Mouse (Mus musculus) CH12.LX (cell line): ENCODE data around the gene Phykpl. TPM values are rescaled to one million over a fixed set of nuclear protein-coding genes. Genes with fewer than 3 reads are reported as not detected.
"Not testable (repeated sequence)": the region's sequence is repeated elsewhere in the genome, so short reads cannot be mapped to it uniquely, and the experiment has no call there.

Experiments used
- DNase-seq: peaks from one replicate; pipeline ENCODE4 v3.0.0-alpha.2; 2013; ENCODE audit errors: extremely low read depth
- H3K27ac ChIP-seq: 2 replicates; pipeline ENCODE4 v1.5.1; 2012; ENCODE audit warnings: low read depth, mild to moderate bottlenecking, control low read depth, moderate library complexity; ENCODE audit not compliant: insufficient read depth
- H3K27me3 ChIP-seq: replicated peaks from 2 replicates; pipeline ENCODE3; 2012; ENCODE audit warnings: inconsistent platforms
- H3K36me3 ChIP-seq, 2 experiments: replicated peaks in 1 of 2; 2 replicates each; pipeline versions ENCODE3 to v1.6.1; 2012; ENCODE audit warnings: inconsistent platforms in 1 of 2, low read length in 1 of 2, mild to moderate bottlenecking in 1 of 2, mixed read lengths in 1 of 2, moderate library complexity in 1 of 2; ENCODE audit not compliant: control insufficient read depth in 1 of 2, insufficient read depth in 1 of 2
- H3K4me1 ChIP-seq, 2 experiments: 2 replicates each; pipeline ENCODE4 v1.6.1; 2012; ENCODE audit warnings: inconsistent platforms in 1 of 2, moderate library complexity in 1 of 2; ENCODE audit not compliant: insufficient read depth in 2 of 2, control insufficient read depth in 1 of 2
- H3K4me2 ChIP-seq: 2 replicates; pipeline ENCODE4 v1.6.1; 2012; ENCODE audit warnings: low read depth, mild to moderate bottlenecking, control low read depth; ENCODE audit not compliant: poor library complexity, insufficient read depth, severe bottlenecking
- H3K4me3 ChIP-seq, 3 experiments: fragments of 150-350 bp in 1 of 3; sonication (generic) in 1 of 3; replicated peaks in 1 of 3; 2 replicates each; pipeline versions ENCODE3 to v1.5.1; 2011 to 2012; ENCODE audit warnings: low read depth in 2 of 3, low read length in 2 of 3, mild to moderate bottlenecking in 2 of 3, moderate library complexity in 2 of 3, control low read depth in 1 of 3, improper control_type of control experiment in 1 of 3, inconsistent platforms in 1 of 3, mixed read lengths in 1 of 3; ENCODE audit not compliant: poor library complexity in 1 of 3
- H3K79me2 ChIP-seq: replicated peaks from 2 replicates; pipeline ENCODE4 v1.6.1; 2012; ENCODE audit warnings: mild to moderate bottlenecking, moderate library complexity; ENCODE audit not compliant: control insufficient read depth, poor library complexity, insufficient read depth, severe bottlenecking; ENCODE audit errors: extremely low read depth
- H3K9ac ChIP-seq: 2 replicates; pipeline ENCODE4 v1.6.1; 2012; ENCODE audit warnings: low read depth, mild to moderate bottlenecking, control low read depth, moderate library complexity; ENCODE audit not compliant: insufficient read depth
- H3K9me3 ChIP-seq: replicated peaks from 2 replicates; pipeline ENCODE3; 2012; ENCODE audit warnings: low read length, inconsistent platforms, mixed read lengths
- CHD1 ChIP-seq: IDR thresholded peaks from 2 replicates; pipeline ENCODE4 v1.6.1; 2012; ENCODE audit warnings: low read depth, low read length, improper control_type of control experiment, inconsistent platforms
- GABPA ChIP-seq: IDR thresholded peaks from 2 replicates; pipeline ENCODE4 v1.6.1; 2012; ENCODE audit warnings: low read depth, low read length, improper control_type of control experiment, inconsistent platforms; ENCODE audit not compliant: insufficient replicate concordance
- MEF2A ChIP-seq: IDR thresholded peaks from 2 replicates; pipeline ENCODE4 v1.6.1; 2014; ENCODE audit warnings: low read depth, mild to moderate bottlenecking, inconsistent platforms, low read length, improper control_type of control experiment, borderline replicate concordance
- PAX5 ChIP-seq: IDR thresholded peaks from 2 replicates; pipeline ENCODE4 v1.6.1; 2012; ENCODE audit warnings: low read length, inconsistent platforms, mixed read lengths
- RCOR1 ChIP-seq: conservative IDR thresholded peaks from 2 replicates; pipeline ENCODE4 v1.6.1; 2012; ENCODE audit warnings: low read depth, mild to moderate bottlenecking, inconsistent platforms, low read length, improper control_type of control experiment
- SMC3 ChIP-seq: IDR thresholded peaks from 2 replicates; pipeline ENCODE4 v1.6.1; 2011; ENCODE audit warnings: low read depth, low read length, improper control_type of control experiment
- TBP ChIP-seq: conservative IDR thresholded peaks from 2 replicates; pipeline ENCODE4 v1.6.1; 2011; ENCODE audit warnings: low read depth, low read length, improper control_type of control experiment
- UBTF ChIP-seq: IDR thresholded peaks from 2 replicates; pipeline ENCODE4 v1.6.1; 2012; ENCODE audit warnings: low read depth, mild to moderate bottlenecking, inconsistent platforms, low read length, improper control_type of control experiment, moderate library complexity
- dilution Hi-C: fragments of 300-500 bp; cut with MboI; formaldehyde crosslinking; loops from 2 replicates; pipeline ENCODE4 v1.14.3; 2020; ENCODE audit warnings: low sequenced_read_pairs; ENCODE audit not compliant: extremely low pct_unique_long_range_greater_than_20kb, extremely low pct_ligation_motif_present
- in situ Hi-C: fragments of 300-500 bp; cut with MboI; formaldehyde crosslinking; loops from 3 replicates; pipeline ENCODE4 v1.14.3; 2019; ENCODE audit warnings: low sequenced_read_pairs, low pct_ligation_motif_present, low pct_unique_long_range_greater_than_20kb, mixed read lengths
- polyA plus RNA-seq: library from polyadenylated mRNA; unstranded; fragments of >175 nt; gene quantifications from 2 replicates; pipeline ENCODE4 v1.2.1, GENCODE M21; 2012; ENCODE audit warnings: low read depth; ENCODE audit not compliant: insufficient read length
- total RNA-seq, 2 experiments: library from RNA; depleted of rRNA; stranded (reverse); fragments of 300-350 nt in 1 of 2; fragments of >200 nt in 1 of 2; gene quantifications; 2 replicates each; pipeline ENCODE4 v1.2.3; 2012 to 2014

Gene Phykpl
- total and polyA plus RNA-seq, 3 experiments: 25.2 to 44.0 (median 30.9) TPM

DNA sequence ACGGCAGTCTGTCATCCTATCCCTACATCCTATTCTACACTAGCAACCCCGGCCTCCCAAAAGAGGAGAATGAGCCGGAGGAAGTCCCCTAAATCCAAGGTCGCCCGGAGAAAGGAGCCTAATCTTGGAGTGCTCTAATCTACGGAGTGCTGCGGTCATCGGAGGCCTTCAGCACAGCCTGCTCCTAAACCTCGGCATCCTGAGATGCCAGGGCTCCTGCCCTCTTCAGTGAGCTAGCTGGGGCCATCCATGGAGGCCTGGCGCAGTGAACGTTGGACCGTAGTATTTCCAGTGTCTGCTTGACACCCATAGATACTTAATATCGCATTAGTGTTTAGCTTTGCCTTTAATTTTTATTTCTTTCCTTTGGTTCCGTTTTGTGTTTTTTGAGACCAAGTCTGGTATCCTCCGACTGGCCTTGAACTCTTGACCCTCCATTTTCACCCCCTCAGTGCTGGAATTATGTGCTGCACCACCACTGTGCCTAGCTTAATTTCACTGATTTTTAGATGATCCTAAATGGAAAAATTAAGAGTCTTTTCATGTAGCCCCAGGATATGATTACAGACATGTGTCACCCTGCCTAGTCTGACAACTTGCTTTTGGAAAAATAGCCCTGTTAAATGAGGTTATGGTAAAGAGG lies 22.7 kb downstream of the Phykpl start:
- no peaks in the 10 kb centered on the region for H3K9me3 ChIP-seq
- H3K4me3 ChIP-seq: peak overlapping the region; percentile 54 to 88 (median 71)
- H3K27ac ChIP-seq: peak overlapping the region; percentile 71
- dilution Hi-C loops: no loop called here
- no peaks in the 10 kb centered on the region for H3K27me3 ChIP-seq
- in situ Hi-C loops: no loop called here
- H3K4me2 ChIP-seq: peak overlapping the region; percentile 95
- DNase-seq: no peak
- TF ChIP-seq MEF2A: no peak
- 0 out of 2 replicates have a peak, but pooled peaks have one; percentile 40 for TF ChIP-seq UBTF
- no peak for TF ChIP-seq GABPA
- no peak for TF ChIP-seq RCOR1
- no peak for TF ChIP-seq PAX5
- TF ChIP-seq CHD1: no peak
- no peak for TF ChIP-seq SMC3
- H3K4me1 ChIP-seq: peaks cover 3 to 43% of the 10 kb centered on the region in 2 experiments
- H3K36me3 ChIP-seq: peaks cover 31 to 37% of the 10 kb centered on the region in 2 experiments
- H3K9ac ChIP-seq: peak overlapping the region; percentile 97
- H3K79me2 ChIP-seq: peaks cover 44% of the 10 kb centered on the region

DNA sequence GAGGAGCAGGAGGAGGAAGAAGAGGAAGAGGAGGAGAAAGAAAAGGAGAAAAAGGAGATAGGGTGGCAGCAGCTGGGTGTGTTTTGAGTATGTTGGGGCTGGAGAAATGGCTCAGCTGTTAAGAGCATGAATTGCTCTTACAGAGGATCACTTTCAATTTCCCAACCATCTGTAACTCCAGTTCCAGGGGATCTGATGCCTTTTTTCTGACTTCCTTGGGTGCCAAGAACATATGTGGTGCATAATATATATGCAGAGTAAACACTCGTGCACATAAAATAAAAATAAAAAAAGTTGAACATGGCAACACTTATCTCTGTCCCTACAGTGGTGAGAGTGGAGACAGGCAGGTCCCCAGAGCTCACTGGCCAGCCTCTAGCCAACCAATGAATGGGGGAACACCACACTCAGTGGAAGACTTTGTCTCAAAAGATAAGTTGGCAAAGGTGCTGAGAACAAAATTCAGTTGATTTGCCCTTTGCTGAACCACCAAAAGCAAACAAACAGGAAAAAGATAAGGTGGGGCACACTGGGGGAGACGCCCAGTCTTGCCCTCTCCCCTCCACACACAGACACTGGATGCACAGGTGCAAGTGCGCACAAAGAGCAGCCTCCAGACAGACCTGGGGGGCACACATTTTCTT lies 24.8 kb downstream of the Phykpl start:
- dilution Hi-C loops: no loop called here
- no peaks in the 10 kb centered on the region for H3K27me3 ChIP-seq
- no peak for TF ChIP-seq CHD1
- no peaks in the 10 kb centered on the region for H3K9me3 ChIP-seq
- H3K9ac ChIP-seq: peak overlapping the region; percentile 21; the same call in 1 of the 2 replicates
- in situ Hi-C loops: no loop called here
- no peak overlapping the region for H3K27ac ChIP-seq
- H3K79me2 ChIP-seq: peaks cover 22% of the 10 kb centered on the region
- H3K4me2 ChIP-seq: no peak overlapping the region; the same call in 1 of the 2 replicates
- no peak overlapping the region for H3K4me3 ChIP-seq
- H3K36me3 ChIP-seq: peaks cover 11 to 15% of the 10 kb centered on the region in 2 experiments
- peaks cover 3 to 23% of the 10 kb centered on the region in 2 experiments for H3K4me1 ChIP-seq
- DNase-seq: no peak

DNA sequence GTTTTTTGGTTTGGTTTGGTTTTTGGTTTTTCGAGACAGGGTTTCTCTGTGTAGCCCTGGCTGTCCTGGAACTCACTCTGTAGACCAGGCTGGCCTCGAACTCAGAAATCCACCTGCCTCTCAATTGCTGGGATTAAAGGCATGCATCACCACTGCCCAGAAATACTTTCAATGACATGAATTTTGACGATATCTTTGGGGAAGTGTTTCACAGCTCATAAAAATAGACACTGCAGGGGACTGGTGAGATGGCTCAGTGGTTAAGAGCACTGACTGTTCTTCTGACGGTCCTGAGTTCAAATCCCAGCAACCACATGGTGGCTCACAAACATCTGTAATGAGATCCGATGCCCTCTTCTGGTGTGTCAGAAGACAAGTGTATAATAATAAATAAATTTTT lies 25.4 kb downstream of the Phykpl start:
- H3K4me2 ChIP-seq, DNase-seq, H3K4me3 ChIP-seq, dilution Hi-C loops, H3K36me3 ChIP-seq, H3K27me3 ChIP-seq, H3K27ac ChIP-seq, H3K9me3 ChIP-seq, H3K9ac ChIP-seq: not testable (repeated sequence)
- H3K4me1 ChIP-seq: peaks cover 4 to 23% of the 10 kb centered on the region in 2 experiments
- TF ChIP-seq TBP: peak; percentile 58; the same call in 1 of the 2 replicates
- TF ChIP-seq, all 38 proteins: peak for 1; not testable (repeated sequence) for 37
- in situ Hi-C loops: loop anchor here (10.0 kb wide), 1 partner anchor 75 kb away; the partner anchor contains the start of gene 0610009B22Rik
- H3K79me2 ChIP-seq: peaks cover 17% of the 10 kb centered on the region
